Mouse (Mus musculus): ENCODE results near the gene Cyp4f17. TPM values are rescaled to one million over a fixed set of nuclear protein-coding genes. Genes with fewer than 3 reads are reported as not detected.
"Not testable (repeated sequence)": the region's sequence is repeated elsewhere in the genome, so short reads cannot be mapped to it uniquely, and the experiment has no call there.

Gene Cyp4f17
- total RNA-seq, 1 experiment from 2014 or later = 0.50 TPM

DNA sequence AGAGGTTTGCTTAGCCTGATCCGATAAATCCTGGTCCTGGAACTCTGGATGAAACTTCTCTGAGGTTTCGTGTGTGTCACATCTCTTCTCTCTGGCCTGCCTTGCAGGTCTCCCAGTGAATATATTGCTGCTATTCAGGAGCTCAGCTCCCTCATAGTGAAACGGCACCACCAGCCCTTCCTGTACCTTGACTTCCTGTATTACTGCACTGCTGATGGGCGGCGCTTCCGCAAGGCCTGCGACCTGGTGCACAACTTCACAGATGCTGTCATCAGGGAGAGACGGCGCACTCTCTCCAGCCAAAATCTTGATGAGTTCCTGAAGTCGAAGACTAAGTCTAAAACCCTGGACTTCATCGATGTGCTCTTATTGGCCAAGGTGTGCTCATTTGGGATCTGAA, 18.0 kb downstream of the Cyp4f17 start:
- peak; percentile 68 for ATAC-seq (replicated peaks; ENCODE audit: low read depth, poor library complexity, severe bottlenecking)

DNA sequence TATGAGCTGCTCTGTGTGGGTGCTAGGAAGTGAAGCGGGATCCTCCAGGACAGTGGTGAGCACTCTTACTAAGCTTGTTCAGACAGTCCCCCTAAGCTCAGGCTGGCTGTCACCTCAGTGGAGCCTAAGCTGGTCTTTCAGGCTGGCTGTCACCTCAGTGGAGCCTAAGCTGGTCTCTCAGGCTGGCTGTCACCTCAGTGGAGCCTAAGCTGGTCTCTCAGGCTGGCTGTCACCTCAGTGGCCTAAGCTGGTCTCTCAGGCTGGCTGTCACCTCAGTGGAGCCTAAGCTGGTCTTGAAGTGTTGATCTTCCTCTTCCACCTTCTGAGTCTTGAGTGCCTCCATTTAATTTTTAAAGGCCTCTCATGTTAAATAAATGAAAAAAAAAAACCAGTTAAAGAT, 20.5 kb downstream of the Cyp4f17 start:
- not testable (repeated sequence) for ATAC-seq (replicated peaks; ENCODE audit: low read depth, poor library complexity, severe bottlenecking)

DNA sequence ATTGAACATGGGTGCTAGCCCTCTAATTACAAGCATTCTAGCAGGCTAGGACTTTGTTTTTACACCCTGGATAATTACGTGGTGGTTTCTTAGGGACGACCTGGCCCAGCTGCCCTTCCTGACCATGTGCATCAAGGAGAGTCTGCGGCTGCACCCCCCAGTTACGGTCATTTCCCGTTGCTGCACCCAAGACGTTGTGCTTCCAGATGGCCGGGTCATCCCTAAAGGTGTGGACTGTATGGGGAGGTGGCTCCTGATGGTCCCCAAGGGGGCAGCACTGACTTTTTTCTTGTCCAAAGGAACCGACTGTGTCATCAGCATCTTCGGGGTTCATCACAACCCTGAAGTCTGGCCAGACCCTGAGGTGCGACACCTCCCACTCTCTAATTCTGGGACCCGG, 21.9 kb downstream of the Cyp4f17 start:
- ATAC-seq (replicated peaks; ENCODE audit: low read depth, poor library complexity, severe bottlenecking) = no peak

DNA sequence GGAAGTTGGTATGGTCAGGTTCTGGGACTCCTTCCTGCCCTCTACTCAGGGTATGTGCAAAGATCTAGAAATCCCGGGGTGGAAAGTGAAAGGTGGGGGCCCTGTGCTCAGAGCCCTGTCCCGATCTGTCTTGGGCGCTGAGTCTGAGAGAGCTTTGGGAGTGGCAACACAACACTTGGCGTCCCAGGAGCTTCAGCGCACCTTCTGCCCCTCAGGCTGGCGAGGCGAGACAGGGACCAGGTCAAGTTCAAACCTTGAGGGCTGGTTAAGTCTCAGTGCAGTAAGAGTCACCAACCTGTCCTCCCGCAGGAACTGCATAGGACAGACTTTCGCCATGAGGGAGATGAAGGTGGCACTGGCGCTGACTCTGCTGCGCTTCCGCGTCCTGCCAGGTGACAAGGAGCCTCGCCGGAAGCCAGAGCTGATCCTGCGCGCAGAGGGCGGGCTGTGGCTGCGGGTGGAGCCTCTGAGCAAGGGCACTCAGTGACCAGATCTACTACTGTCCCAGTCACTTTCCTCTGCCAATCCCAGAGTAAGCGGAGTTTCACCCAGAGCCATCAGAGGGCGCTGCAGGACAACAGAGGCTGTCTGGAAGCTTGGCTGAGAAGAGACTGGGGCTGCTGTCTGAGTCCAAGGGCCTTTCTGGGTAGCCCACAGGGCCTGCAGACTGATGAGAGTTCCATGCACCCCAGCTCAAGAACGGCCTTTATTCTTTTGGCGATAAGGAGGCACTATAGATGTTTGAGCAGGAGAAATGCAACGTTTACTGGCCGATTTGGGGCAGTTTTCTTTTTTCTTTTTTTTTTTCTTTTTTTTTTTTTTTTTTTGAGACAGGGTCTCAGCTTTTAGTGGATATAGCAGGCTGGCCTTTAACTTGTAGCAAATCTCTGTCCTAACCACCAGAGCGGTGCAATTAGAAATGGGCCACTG, 22.8 kb downstream of the Cyp4f17 start:
- ATAC-seq (replicated peaks; ENCODE audit: low read depth, poor library complexity, severe bottlenecking) = peak; percentile 96

DNA sequence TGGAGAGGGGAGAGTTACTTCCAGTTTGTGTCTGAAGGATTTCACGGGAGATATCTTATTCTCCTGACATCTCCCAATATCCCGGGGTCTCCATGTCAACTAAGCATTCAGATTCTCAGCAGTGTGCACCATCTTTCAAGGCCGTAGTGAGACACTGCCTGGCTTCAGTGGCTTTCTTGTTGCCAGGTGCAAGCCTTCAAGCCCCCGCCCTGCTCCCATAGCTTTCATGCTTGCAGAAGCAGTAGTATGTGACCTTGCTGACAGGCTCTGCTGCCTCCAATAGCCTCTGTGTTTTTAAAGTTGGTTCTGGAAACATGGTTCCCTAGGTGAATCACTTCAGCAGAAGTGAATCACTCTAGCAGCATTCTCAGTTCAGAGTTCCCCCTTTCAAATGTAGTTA, 26.5 kb downstream of the Cyp4f17 start:
- ATAC-seq (replicated peaks; ENCODE audit: low read depth, poor library complexity, severe bottlenecking) = not testable (repeated sequence)

DNA sequence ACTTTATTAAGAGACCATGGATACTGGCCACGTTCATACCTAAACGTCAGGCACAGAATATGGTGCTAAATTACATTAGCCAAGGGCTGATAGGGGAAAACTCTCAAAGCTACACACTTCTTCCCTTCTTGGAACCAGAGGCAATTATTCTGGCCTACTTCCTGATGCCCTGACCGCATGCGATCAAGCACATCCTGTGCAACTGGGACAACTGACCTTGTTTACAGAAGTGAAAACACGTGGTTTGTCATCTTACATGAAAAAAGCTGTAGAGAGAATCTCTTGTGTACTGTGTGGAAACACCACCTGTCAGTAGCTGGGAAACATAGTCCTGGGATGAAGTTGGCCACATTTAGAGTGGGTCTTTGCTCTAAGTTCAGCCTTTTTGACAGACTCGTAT, 28.2 kb downstream of the Cyp4f17 start:
- ATAC-seq (replicated peaks; ENCODE audit: low read depth, poor library complexity, severe bottlenecking) = peak; percentile 53

DNA sequence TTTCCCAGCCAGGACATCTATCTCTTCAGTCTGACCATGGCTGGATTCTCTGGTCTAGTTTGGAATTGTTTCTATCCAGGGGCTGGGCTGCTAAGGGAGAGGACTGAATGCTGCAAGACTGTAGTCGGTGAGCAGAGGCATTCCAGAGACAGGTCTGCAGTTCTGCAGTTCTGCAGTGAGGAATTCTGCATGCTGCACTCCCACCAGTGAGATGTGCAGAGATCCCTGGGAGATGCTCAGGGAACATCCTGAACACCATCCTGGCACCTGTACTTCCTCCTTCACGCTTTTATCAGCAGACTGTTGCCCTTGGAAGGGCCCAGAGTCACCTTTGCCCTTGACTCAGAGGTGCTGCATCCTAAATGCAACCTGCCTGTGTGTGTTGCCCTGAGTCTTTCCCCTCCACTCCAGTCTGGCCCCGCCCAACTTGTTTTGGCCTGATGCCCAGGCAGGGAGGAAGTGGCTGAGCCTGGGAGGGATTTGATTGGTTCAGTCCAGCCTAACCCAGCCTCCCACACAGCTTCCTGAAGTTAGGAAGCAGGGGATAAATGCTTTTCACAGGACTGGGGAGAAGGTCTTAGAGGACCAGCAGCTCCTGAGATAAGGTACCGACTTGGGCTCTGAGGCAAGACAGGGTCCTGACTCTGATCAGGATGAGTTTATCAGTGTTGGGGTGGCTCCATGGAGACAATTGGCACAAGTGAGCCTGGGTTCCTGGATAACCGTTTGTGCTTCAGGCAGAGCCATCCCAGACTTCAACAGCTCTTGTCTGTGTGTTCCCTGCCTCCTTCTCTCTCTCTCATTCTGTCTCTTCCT, 30.4 kb downstream of the Cyp4f17 start, which contains the start of gene Cyp4f16:
Gene Cyp4f16 (plus strand): TSS at position 508 of the 816 bp plus-strand sequence.
- ATAC-seq (replicated peaks; ENCODE audit: low read depth, poor library complexity, severe bottlenecking) = peak; percentile 85

DNA sequence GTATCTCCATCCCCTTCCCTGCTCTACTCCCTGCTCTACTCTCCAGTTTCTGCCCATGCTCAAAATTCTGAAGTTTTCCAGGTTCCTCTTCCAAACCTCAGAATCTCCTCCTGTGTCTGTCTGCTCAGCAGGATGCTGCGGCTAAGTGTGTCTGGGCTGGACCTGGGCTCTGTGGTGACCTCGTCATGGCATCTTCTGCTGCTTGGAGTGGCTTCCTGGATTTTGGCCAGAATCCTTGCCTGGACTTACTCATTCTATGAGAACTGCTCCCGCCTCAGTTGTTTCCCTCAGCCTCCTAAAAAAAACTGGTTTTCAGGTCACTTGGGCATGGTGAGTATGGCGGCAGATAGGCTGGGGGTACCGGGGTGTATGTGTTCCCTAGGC, 31.0 kb downstream of the Cyp4f17 start:
- peak; percentile 29 for ATAC-seq (replicated peaks; ENCODE audit: low read depth, poor library complexity, severe bottlenecking)

DNA sequence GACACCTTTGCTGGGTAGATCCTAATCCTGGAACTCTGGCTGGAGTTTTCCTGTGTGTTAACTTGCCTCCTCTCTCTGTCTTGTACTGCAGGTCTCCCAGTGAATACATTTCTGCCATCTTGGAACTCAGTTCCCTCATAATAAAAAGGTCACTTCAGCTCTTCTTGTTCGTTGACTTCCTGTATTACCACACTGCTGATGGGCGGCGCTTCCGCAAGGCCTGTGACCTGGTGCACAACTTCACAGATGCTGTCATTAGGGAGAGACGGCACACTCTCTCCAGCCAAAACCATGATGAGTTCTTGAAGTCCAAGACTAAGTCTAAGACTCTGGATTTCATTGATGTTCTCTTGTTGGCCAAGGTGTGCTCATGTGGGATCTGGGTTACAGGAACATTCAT, 38.9 kb downstream of the Cyp4f17 start:
- not testable (repeated sequence) for ATAC-seq (replicated peaks; ENCODE audit: low read depth, poor library complexity, severe bottlenecking)

DNA sequence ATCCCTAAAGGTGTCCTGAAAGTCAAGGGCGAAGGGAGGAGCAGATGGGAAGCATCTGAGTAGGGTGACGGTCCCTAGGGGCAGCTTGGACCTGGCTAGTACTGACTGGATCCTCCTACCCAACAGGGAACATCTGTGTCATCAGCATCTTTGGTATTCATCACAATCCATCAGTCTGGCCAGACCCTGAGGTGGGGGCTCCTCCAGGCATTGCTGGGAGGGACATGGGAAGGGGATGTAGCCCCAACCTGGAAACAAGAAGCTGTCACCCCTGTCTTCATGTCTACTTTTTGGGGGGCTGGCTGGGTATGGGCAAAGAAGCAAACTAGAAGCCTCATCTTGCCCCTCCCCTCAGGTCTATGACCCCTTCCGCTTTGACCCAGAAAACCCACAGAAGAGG, 44.5 kb downstream of the Cyp4f17 start:
- not testable (repeated sequence) for ATAC-seq (replicated peaks; ENCODE audit: low read depth, poor library complexity, severe bottlenecking)

DNA sequence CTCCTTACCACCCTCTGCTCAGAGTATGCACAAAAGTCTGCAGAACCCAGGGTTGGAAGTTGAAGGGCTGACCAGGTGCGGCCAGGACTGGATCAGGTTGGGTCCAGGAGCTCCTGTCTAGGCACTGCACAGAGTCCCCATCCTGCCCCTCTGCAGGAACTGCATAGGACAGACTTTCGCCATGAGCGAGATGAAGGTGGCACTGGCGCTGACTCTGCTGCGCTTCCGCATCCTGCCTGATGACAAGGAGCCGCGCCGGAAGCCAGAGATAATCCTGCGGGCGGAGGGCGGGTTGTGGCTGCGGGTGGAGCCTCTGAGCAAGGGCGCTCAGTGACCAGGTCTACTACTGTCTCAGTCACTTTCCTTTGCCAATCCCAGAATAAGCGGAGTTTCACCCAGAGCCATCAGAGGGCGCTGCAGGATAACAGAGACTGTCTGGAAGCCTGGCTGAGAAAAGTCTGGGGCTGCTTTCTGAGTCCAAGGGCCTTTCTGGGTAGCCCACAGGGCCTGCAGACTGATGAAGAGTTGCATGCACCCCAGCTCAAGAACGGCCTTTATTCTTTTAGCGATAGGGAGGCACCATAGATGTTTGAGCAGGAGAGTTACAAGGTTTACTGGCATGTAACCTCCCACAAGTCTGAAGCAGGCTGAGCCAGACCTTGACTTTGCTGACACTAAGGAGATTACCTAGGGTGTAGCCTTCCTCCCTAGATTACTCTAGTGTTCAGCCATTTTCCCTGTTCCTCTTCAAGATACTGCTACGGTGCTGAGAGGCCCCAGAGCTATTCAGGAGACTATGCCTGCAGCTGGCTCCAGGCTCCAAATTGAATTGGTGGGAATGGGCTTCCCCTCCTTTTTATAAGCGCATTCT, 45.3 kb downstream of the Cyp4f17 start:
- ATAC-seq (replicated peaks; ENCODE audit: low read depth, poor library complexity, severe bottlenecking) = peak; percentile 99

DNA sequence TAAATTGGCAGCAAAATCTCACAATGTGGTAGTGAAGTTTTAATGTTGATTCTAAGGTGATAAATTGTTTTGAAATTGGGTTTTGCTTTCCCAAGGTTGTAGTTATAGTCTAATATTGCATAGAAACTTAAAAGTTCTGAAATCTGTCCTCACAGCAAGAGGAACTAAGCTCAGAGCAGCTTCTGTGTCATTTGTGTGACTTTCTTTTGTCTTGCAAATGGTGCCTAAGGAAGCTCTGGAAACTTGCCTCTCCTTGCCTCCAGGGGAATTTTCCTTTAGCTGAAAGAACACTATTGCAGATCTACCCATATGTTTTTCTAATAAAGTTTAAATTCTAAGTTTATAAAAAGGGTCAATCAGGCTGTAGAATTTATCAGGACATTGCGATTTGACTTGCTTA, 47.2 kb downstream of the Cyp4f17 start:
- not testable (repeated sequence) for ATAC-seq (replicated peaks; ENCODE audit: low read depth, poor library complexity, severe bottlenecking)

DNA sequence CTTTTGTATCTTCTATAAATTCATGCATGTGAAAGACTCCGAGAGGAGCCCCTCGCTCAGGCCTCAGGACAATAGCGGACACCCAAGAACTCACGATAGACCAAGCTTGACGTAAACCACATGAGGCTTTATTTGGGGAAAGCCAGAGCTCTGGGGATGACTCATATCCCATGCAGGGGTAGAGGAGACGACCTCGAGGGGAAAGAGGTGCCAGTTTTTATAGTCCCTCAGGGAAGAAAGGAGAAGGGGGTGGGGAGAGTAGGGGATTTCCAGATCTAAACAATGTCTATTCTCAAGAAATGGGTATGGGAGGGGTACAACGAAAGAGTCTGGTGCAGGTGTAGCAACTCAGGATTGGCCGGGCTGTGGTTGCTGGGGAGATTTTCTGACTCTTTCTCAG, 48.5 kb downstream of the Cyp4f17 start:
- not testable (repeated sequence) for ATAC-seq (replicated peaks; ENCODE audit: low read depth, poor library complexity, severe bottlenecking)

DNA sequence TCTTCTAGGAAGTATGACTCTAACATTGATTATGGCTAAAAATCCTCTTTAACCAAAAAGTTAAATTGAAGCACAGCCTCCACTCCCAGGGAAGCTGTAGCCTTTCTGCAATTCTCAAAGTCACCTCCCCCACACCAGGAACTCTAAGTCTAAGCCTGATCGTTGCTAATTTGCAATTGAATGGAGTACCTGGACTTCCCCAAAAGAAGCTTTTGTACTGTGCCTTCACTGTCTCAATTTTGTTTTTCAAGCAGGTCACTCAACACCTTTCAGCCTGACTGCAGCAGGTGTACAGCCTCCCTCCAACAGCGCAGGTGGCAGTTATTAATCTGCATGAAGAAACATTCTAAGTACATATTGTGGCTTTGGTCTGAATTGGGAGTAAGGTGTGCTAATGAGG, 57.5 kb downstream of the Cyp4f17 start:
- ATAC-seq (replicated peaks; ENCODE audit: low read depth, poor library complexity, severe bottlenecking) = not testable (repeated sequence)

DNA sequence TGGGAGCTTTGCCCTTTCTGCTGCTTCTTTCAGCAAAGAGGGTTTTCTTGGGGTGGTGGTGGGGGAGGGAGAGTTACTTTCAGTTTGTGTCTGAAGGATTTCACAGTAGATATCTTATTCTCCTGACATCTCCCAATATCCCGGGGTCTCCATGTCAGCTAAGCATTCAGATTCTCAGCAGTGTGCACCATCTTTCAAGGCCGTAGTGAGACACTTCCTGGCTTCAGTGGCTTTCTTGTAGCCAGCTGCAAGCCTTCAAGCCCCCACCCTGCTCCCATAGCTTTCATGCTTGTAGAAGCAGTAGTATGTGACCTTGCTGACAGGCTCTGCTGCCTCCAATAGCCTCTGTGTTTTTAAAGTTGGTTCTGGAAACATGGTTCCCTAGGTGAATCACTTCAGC, 67.4 kb downstream of the Cyp4f17 start:
- not testable (repeated sequence) for ATAC-seq (replicated peaks; ENCODE audit: low read depth, poor library complexity, severe bottlenecking)

DNA sequence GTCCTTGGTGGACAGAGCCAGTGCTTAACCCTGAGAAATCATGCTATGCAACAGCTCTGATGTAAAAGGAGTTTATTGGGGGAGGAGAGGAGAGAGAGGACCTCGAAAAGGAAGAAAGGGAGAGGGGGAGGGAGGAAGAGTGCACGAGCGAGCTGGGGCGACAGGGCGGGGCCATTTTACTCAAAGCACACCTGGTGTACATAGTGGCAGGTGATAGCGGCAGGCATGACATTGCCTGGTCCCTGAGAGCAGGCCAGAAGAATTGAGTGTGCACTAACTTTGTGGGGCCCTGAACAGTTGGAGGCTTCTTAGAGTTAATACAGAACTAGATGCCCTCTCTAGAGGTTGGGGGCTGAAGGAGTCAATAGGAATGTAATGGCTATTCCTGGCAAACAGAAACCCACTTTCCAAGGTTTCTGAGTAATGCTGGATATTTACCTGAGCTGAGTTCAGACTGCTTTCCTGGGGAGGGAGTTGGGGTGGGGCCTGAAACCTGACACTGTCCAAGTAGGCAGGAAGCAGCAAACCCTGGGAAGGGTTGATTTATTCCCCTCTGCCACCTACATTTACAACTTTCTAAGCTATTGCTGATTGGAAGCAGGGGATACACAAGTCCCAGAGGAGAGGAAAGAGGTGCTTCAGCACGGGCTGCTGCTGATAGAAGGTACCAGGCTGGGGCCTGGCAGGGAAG, 71.8 kb downstream of the Cyp4f17 start:
- no peak for ATAC-seq (replicated peaks; ENCODE audit: low read depth, poor library complexity, severe bottlenecking)
